Mouse (Mus musculus) thymus, postnatal 14 days (tissue): ENCODE measurements at regions not wholly inside any gene's neighbourhood (a gene's known extent, or its start where the extent isn't known, plus 50 kb on each side); places are given as distances from the start of the nearest gene placed in this dataset.
A peak's percentile ranks its signal among the peaks of the same experiment; 100 is the strongest.
"Not testable (repeated sequence)": the region's sequence is repeated elsewhere in the genome, so short reads cannot be mapped to it uniquely, and the experiment has no call there.

Source experiments
- DNase-seq: peaks from one replicate; pipeline ENCODE4 v3.0.0; 2021

- DNase-seq = no peak
Observed at GRCm38 (mm10) chr3:36387431-36387830, 88.3 kb downstream of the Anxa5 start.

- DNase-seq = no peak
Observed at GRCm38 (mm10) chr3:36383438-36383945, 92.2 kb downstream of the Anxa5 start.

- no peak for DNase-seq
Observed at GRCm38 (mm10) chr3:36381621-36382193, 94.0 kb downstream of the Anxa5 start.

DNA sequence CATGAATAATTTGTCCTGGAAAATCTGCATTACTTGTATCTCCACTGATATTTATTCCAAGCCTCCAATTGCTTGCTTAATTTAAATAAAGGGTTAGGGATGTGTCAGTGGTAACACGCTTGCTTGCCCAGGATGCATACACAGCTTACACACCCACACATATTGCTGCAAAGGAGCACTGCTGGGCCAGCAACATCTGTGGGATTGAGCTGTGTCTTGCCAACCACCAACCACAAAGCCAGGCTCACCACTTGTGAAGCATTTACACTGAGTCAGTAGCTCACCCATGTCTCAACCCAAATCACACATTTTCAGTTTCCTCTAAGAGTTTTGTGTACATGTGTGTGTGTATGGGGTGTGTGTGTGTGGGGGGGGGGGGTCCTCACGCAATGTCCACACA is 100.0 kb downstream of the Anxa5 start:
- DNase-seq = no peak

- DNase-seq = no peak
Observed at GRCm38 (mm10) chr3:36374939-36375338, 100.8 kb downstream of the Anxa5 start.

DNA sequence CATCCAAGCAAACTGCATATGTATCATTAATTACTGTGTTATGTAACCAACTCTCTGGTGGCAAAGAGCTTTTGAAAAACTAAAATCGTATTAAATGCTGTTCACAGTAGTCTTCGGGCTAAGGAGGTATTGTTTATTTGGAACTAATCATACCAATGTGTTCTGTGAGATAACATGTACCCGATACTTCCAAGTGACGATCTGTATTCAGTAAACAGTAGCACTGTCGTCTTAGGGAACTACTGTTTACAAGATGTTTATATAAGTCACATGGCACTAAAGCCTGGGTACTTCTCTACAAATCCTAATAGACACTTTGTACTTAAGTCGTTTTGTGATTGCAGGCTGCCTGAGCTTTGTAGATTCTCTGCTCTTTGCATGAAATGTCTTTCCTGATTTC is 114.8 kb downstream of the Anxa5 start:
- DNase-seq = no peak

GRCm38 (mm10) chr3:36354201-36354600 is 121.5 kb downstream of the Anxa5 start:
- not testable (repeated sequence) for DNase-seq

- DNase-seq = no peak
Observed at GRCm38 (mm10) chr3:36352032-36352742, 123.5 kb downstream of the Anxa5 start.

GRCm38 (mm10) chr3:36349073-36349472 is 126.6 kb downstream of the Anxa5 start:
- DNase-seq = no peak

DNA sequence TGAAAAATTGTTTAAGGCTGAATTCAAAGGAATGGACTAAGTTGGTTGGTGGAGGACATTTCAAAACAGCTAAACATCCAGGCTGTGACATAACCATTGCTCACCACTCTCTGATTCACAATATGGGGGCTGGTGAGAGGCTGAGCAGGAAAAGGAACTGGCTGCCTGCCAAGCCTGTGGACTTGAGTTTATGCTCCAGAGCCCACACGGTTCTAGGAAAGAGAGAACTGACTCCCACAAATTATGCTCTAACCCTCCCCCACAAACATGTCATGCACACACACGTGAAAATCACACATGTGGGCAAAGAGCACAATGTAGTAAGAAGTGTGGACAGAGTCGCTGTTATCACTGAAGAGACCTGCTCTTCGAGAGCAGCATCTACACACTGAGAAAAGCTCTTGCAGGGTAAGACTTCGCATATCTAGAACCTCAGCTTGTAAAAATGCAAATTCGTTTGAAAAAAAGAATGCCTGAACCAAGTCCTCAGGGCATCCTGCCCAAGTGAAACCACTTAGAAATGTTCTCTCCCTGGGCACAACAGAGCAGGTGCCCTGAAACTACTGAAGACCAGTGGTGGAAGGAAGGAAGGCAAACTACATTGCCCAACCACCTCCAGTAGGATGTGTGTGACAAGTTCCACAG is 118.9 kb upstream of the Qrfpr start:
- no peak for DNase-seq

- no peak for DNase-seq
Observed at GRCm38 (mm10) chr3:36339656-36340055, 117.5 kb upstream of the Qrfpr start.

- DNase-seq = no peak
Observed at GRCm38 (mm10) chr3:36334279-36334678, 112.2 kb upstream of the Qrfpr start.

- no peak for DNase-seq
Observed at GRCm38 (mm10) chr3:36332016-36332415, 109.9 kb upstream of the Qrfpr start.

DNA sequence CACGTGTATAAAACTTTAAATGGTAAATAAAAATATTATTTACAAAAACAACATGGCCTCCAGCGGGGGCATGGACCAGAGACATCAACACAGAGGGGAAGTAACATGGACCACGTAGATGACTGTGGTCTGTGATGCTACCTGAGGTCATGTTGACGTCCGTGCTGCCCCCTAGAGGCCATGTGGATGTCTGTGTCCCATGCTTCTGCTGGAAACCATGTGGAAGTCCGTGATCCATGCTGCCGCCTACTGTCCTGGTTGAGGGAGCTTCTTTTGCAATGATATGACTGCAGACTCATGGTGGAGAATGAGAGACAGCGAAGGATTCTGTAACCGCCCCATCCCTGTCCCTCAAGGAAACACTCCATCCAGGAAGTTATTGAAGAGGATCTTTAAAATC is 108.5 kb upstream of the Qrfpr start:
- DNase-seq = peak; percentile 5

- DNase-seq = no peak
Observed at GRCm38 (mm10) chr3:36329631-36330030, 107.5 kb upstream of the Qrfpr start.

GRCm38 (mm10) chr3:36328927-36329326 is 106.8 kb upstream of the Qrfpr start:
- no peak for DNase-seq

- no peak for DNase-seq
Observed at GRCm38 (mm10) chr3:36318635-36319034, 96.5 kb upstream of the Qrfpr start.

- no peak for DNase-seq
Observed at GRCm38 (mm10) chr3:36311337-36311736, 89.2 kb upstream of the Qrfpr start.

GRCm38 (mm10) chr3:36310642-36311267 is 88.6 kb upstream of the Qrfpr start:
- DNase-seq = no peak

DNA sequence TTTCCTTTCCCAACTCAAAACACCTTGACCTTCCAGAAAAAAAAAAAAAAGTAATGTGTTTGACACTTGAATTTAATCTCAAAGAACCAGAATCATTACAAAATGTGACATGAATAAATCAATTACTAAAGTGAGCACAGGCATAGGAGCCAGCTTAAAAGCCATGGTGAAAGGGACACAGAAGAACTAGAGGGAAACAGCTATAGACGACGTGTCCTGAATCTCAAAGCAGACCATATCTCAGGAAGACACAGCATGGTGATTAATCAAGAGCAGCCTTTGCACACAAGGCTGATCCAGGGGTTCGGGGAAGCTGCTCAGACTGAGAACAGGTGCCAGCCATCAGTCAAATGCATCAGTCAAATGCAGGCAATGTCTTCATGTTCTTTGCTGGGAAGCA is 74.7 kb upstream of the Qrfpr start:
- no peak for DNase-seq

- no peak for DNase-seq
Observed at GRCm38 (mm10) chr3:36291971-36292370, 69.9 kb upstream of the Qrfpr start.

- no peak for DNase-seq
Observed at GRCm38 (mm10) chr3:36284066-36284465, 62.0 kb upstream of the Qrfpr start.

DNA sequence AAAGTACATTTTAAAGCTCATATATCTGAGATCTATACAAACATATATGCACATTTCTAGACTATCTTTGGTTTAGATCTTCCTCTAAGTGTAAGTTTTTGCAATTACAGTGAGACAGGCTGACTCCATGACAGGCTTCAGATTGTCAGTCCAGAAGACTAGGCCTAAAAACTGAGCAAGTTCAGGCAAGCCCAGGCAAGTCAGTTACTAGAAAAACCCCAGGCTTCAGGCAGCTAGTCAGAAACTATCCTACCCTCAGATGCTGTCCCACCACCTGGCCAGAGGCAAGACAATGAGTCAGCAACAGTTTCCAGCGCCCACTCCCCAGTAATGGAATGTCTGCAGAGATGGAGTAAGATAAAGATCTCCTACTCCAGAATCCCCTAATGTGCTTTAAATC is 53.4 kb upstream of the Qrfpr start:
- no peak for DNase-seq
